Mouse (Mus musculus): Measurements from ENCODE around the gene Olfr96.

The Olfr96 gene

DNA sequence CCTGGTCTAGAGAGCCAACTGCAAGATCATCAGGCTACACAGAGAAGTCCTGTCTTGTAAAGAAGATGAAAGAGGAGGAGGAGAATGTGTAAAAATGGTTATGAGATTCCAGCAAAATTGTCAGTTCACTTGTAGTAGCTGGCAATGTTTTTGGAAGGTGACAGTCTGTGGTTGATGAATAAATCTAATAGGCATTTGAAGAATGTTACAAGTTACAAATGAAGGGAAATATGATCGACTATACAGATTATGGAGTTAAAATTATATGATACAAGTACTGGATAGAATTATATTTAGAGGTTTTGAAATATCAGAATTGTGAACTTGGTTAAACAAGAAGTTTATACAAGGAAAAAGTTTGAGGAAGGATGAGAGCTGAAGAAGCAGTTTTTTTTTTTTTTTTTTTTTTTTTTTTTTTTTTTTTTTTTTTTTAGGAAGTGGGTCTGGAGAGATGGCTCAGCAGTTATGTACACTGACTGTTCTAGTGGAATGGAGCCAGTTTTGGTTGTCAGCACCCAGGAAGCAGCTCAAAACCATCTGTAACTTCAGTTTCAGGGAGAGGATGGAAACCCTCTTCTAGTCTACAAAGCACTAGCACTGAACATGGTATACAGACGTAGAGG is 55.8 kb downstream of the Olfr96 start:
- no peak for DNase-seq

Measured in thymus, postnatal 25 days (tissue).